Mouse (Mus musculus): ENCODE results near the gene Abcg3. TPM values are rescaled to one million over a fixed set of nuclear protein-coding genes. Genes with fewer than 3 reads are reported as not detected.

The Abcg3 gene
- polyA plus RNA-seq (2014; fragmentation: Illumina TruSeq; extraction: RNeasy Lipid Tissue Mini Kit (QIAGEN cat#74804); ENCODE audit: low read depth, low replicate concordance) = 2.7 TPM

DNA sequence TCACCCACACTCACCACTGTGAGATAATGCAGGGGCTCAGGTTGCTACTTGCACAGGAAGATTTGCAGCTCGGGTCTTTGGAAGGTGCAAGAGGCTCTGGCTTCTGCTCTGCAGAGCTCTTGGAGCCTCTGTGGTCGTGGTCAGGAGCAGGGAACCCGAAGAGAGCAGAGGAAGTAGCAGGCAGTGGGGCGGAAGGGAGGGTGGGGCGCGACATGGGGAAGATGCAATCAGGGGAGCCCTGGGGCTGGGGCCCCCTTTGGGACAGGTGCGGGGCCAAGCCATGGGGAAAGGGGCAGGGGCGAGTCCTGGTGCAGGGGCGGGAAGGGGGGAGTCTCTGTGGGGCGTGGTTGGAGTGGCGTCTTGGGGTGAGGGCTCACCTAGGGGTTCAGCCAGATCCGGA, at the start of gene Abcg3:
TSS of gene Abcg3 (minus strand) at position 184 of the 400 bp plus-strand sequence.

Other genes starting within 250 kb of the Abcg3 start
- gene Zfp951, start 122.6 kb downstream of the Abcg3 start, polyA plus RNA-seq (2014; fragmentation: Illumina TruSeq; extraction: RNeasy Lipid Tissue Mini Kit (QIAGEN cat#74804); ENCODE audit: low read depth, low replicate concordance) = 13.9 TPM
- gene Gbp9, start 156.8 kb upstream of the Abcg3 start, polyA plus RNA-seq (2014; fragmentation: Illumina TruSeq; extraction: RNeasy Lipid Tissue Mini Kit (QIAGEN cat#74804); ENCODE audit: low read depth, low replicate concordance) = 27.3 TPM
- 1.1 TPM for gene Gbp8, start 156.8 kb upstream of the Abcg3 start, polyA plus RNA-seq (2014; fragmentation: Illumina TruSeq; extraction: RNeasy Lipid Tissue Mini Kit (QIAGEN cat#74804); ENCODE audit: low read depth, low replicate concordance)
- 10.9 TPM for gene Gbp4, start 156.9 kb upstream of the Abcg3 start, polyA plus RNA-seq (2014; fragmentation: Illumina TruSeq; extraction: RNeasy Lipid Tissue Mini Kit (QIAGEN cat#74804); ENCODE audit: low read depth, low replicate concordance)

Data from adrenal gland, adult 10 weeks (tissue).